Mouse (Mus musculus) lung, postnatal 36 days (tissue): ENCODE results near the gene Ing3.

Source experiments
- DNase-seq: peaks from one replicate; pipeline ENCODE4 v3.0.0; 2022; ENCODE audit warnings: mixed read lengths

Gene Ing3

GRCm38 (mm10) chr6:21949226-21949731 is at the start of gene Ing3:
Gene Ing3, plus strand, starts transcription at chr6:21949571.
- peak; percentile 99 for DNase-seq

- no peak for DNase-seq
These were observed 39.7 kb upstream of the Ing3 start for GRCm38 (mm10) chr6:21909720-21910119.

- no peak for DNase-seq
These were observed 38.6 kb upstream of the Ing3 start for GRCm38 (mm10) chr6:21910804-21911203.

- DNase-seq: no peak
These were observed 32.8 kb upstream of the Ing3 start for GRCm38 (mm10) chr6:21916591-21916990.

GRCm38 (mm10) chr6:21924150-21924549 is 25.2 kb upstream of the Ing3 start:
- DNase-seq: peak; percentile 34

GRCm38 (mm10) chr6:21937981-21938635 is 11.3 kb upstream of the Ing3 start:
- DNase-seq: no peak

- DNase-seq: peak; percentile 99
These were observed 539 bp downstream of the Ing3 start for GRCm38 (mm10) chr6:21949771-21950448.

- DNase-seq: no peak
These were observed 1.3 kb downstream of the Ing3 start for GRCm38 (mm10) chr6:21950676-21951075.

GRCm38 (mm10) chr6:21955468-21955867 is 6.1 kb downstream of the Ing3 start:
- no peak for DNase-seq

- DNase-seq: peak; percentile 34
These were observed 9.6 kb downstream of the Ing3 start for GRCm38 (mm10) chr6:21958922-21959321.

GRCm38 (mm10) chr6:21959909-21960308 is 10.5 kb downstream of the Ing3 start:
- DNase-seq: no peak

GRCm38 (mm10) chr6:21977532-21977931 is 28.2 kb downstream of the Ing3 start:
- peak; percentile 30 for DNase-seq

- DNase-seq: no peak
These were observed 31.7 kb downstream of the Ing3 start for GRCm38 (mm10) chr6:21981114-21981513.

GRCm38 (mm10) chr6:21984990-21985731 is 35.8 kb downstream of the Ing3 start:
- DNase-seq: peak; percentile 94

- peak; percentile 75 for DNase-seq
These were observed 36.6 kb downstream of the Ing3 start, which contains the start of gene Cped1 for GRCm38 (mm10) chr6:21985732-21986540. Gene Cped1, plus strand, starts transcription at chr6:21985916.

GRCm38 (mm10) chr6:21986660-21987331 is 37.4 kb downstream of the Ing3 start:
- peak; percentile 34 for DNase-seq

- no peak for DNase-seq
These were observed 38.2 kb downstream of the Ing3 start for GRCm38 (mm10) chr6:21987554-21987953.

GRCm38 (mm10) chr6:21988296-21988695 is 38.9 kb downstream of the Ing3 start:
- DNase-seq: no peak

GRCm38 (mm10) chr6:21989081-21989480 is 39.7 kb downstream of the Ing3 start:
- no peak for DNase-seq

GRCm38 (mm10) chr6:21990181-21991135 is 41.1 kb downstream of the Ing3 start:
- peak; percentile 12 for DNase-seq

GRCm38 (mm10) chr6:21991151-21991550 is 41.8 kb downstream of the Ing3 start:
- no peak for DNase-seq
